Mouse (Mus musculus) neural tube, embryonic 13.5 days (tissue): ENCODE results near the gene Riok1. TPM values are rescaled to one million over a fixed set of nuclear protein-coding genes. Genes with fewer than 3 reads are reported as not detected.

Experiments
- ATAC-seq: fragments of 200-750 bp; cut with Nextera tagmentation; 2 replicates; pipeline ENCODE4 v1.8.0; 2017; ENCODE audit warnings: low read depth, mild to moderate bottlenecking, moderate TSS enrichment, moderate library complexity
- H3K27ac ChIP-seq: fragments of 300-500 bp; sonication (generic); replicated peaks from 2 replicates; pipeline ENCODE4 v1.5.1; 2015; ENCODE audit warnings: moderate library complexity, mild to moderate bottlenecking, inconsistent platforms
- H3K27me3 ChIP-seq: fragments of 300-500 bp; sonication (generic); 2 replicates; pipeline ENCODE4 v1.6.1; 2015; ENCODE audit warnings: mild to moderate bottlenecking, inconsistent platforms
- H3K36me3 ChIP-seq: fragments of 300-500 bp; sonication (generic); 2 replicates; pipeline ENCODE4 v1.6.1; 2015; ENCODE audit warnings: mild to moderate bottlenecking, inconsistent platforms
- H3K4me1 ChIP-seq: fragments of 300-500 bp; sonication (generic); replicated peaks from 2 replicates; pipeline ENCODE4 v1.6.1; 2015; ENCODE audit warnings: inconsistent platforms
- H3K4me2 ChIP-seq: fragments of 300-500 bp; sonication (generic); 2 replicates; pipeline ENCODE4 v1.6.1; 2015; ENCODE audit warnings: inconsistent platforms, mild to moderate bottlenecking, moderate library complexity
- H3K4me3 ChIP-seq: fragments of 300-500 bp; sonication (generic); 2 replicates; pipeline ENCODE4 v1.5.1; 2015; ENCODE audit warnings: mild to moderate bottlenecking, inconsistent platforms
- H3K9ac ChIP-seq: fragments of 300-500 bp; sonication (generic); 2 replicates; pipeline ENCODE4 v1.6.1; 2015; ENCODE audit warnings: moderate library complexity, mild to moderate bottlenecking, inconsistent platforms
- H3K9me3 ChIP-seq: fragments of 300-500 bp; sonication (generic); 2 replicates; pipeline ENCODE4 v1.6.1; 2016; ENCODE audit warnings: inconsistent platforms
- WGBS: fragments of 180-500 bp; shearing (Covaris S2); methylation state at CpG from one replicate; pipeline ENCODE4 v1.1.7; 2015; 5-methylcytosine and 5-hydroxymethylcytosine counted together
- polyA plus RNA-seq: library from polyadenylated mRNA; unstranded; fragments of >200 nt; fragmentation: Nextera tagmentation; extraction: Ambion mirVana; gene quantifications from 2 replicates; pipeline ENCODE4 v1.2.1, GENCODE M21; 2015

The Riok1 gene
- polyA plus RNA-seq, 1 experiment from 2014 or later: 54.0 TPM

DNA sequence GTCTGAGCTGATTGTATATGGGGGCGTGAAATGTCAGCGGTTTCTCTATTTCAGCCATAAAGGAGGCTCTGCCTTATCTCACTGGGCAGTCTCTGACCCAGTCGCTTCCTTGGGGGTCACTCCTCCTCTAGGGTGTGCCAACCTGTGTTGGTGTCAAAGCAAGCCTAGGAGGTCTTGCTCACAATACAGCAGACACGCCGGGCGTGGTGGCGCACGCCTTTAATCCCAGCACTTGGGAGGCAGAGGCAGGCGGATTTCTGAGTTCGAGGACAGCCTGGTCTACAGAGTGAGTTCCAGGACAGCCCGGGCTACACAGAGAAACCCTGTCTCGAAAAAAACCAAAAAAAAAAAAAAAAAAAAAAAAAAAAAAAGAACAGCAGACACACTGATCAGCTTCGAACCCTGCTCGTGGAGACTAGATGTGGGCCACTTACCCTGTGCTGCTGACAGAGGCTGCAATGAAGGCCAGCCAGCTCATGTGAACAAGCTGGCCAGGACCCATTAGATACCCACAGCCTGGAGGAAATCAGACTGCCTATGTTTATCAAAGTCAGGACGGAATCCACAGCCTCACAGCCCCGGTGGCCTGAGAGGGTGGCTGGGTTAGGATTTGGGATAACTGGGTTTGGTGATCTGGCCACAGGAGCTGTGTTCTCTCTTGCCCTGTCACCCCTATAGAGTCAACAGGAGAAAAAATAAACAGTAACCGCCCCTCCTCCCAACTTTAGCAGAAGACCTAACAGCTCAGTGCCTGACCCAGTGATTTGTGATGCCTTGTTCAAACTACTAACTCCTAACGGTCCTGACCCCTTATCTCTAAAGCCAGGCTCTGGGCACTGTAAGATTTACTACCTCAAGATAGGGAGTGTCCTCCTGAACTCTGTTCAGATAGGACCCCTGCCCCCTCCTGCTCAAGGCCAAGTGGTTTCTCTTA lies 36.8 kb downstream of the Riok1 start:
- WGBS: 84% methylated on average over 18 of the region's 18 CpGs
- no peak for ATAC-seq
- no peaks in the 10 kb centered on the region for H3K4me1 ChIP-seq
- no peaks in the 10 kb centered on the region for H3K27me3 ChIP-seq
- H3K4me3 ChIP-seq: no peak overlapping the region
- no peak overlapping the region for H3K4me2 ChIP-seq
- H3K9ac ChIP-seq: no peak overlapping the region
- H3K36me3 ChIP-seq: no peaks in the 10 kb centered on the region
- H3K27ac ChIP-seq: no peak overlapping the region
- H3K9me3 ChIP-seq: no peaks in the 10 kb centered on the region

DNA sequence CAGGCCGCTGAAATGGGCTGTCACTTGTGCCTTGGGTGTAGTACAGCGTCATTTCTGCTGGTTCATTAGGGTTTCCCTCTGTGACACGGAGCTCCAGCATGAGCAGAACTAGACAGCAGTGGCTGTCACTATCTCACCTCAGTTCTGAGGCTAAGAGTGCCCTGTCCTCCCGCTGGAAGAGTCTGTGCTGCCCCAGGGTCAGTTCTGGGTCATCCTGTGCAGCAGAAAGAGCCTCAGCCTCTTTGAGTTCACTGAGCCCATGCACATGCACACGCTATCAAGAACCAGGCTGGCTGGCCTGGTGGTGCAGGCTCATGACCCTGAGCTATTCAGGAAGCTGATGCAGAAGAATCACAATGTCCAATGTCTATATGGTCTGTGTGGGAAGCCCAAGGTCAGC lies 37.6 kb downstream of the Riok1 start:
- no peaks in the 10 kb centered on the region for H3K9me3 ChIP-seq
- no peaks in the 10 kb centered on the region for H3K36me3 ChIP-seq
- H3K9ac ChIP-seq: no peak overlapping the region
- no peaks in the 10 kb centered on the region for H3K27me3 ChIP-seq
- no peak overlapping the region for H3K27ac ChIP-seq
- 71% methylated on average over 5 of the region's 5 CpGs for WGBS
- H3K4me2 ChIP-seq: no peak overlapping the region
- H3K4me1 ChIP-seq: no peaks in the 10 kb centered on the region
- H3K4me3 ChIP-seq: no peak overlapping the region
- ATAC-seq: no peak

DNA sequence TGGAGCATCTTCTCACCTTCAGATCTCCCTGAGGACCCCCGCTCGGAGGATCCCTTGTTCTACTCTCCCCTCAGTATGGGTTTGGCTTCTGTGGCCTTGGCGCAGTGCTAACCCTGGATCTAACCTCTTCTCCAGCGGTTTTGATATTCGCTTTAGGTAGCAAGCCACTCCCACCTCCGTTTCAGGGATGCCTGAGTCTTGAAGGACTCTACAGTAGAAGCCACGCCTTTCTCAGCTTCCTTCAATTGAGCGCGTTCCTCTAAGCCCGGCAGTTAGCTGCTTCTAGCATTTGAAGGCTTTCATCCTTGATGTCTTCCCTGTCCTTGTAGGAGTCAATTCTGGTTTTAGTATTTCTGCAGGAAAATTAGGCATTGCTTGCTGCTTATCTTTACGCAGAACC lies 40.3 kb downstream of the Riok1 start:
- no peaks in the 10 kb centered on the region for H3K27me3 ChIP-seq
- H3K4me2 ChIP-seq: no peak overlapping the region
- ATAC-seq: no peak
- H3K9ac ChIP-seq: no peak overlapping the region
- WGBS: 28% methylated on average over 11 of the region's 11 CpGs
- no peak overlapping the region for H3K27ac ChIP-seq
- H3K4me3 ChIP-seq: no peak overlapping the region
- H3K4me1 ChIP-seq: 0 out of 2 replicates have a peak, but pooled peaks cover 4% of the 10 kb centered on the region
- no peaks in the 10 kb centered on the region for H3K9me3 ChIP-seq
- no peaks in the 10 kb centered on the region for H3K36me3 ChIP-seq

DNA sequence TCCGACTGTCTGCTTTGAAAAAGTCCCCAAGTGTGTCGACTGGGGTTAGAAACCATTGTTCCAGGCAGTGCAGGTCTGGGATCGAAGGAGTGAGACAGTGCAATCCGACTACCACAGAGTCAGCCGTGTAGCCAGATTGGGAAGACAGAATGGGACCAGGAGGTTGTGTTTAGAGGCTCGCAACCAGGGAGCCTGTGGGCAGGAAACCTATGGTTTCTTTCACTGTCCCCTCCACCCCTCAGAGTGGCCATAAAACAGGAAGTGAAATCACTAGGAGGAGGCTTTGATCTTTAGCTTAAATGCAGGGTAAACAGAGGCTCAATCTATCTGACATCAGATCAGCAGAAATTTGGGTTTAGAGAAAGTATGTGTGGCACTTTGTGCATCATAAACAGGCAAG lies 42.0 kb downstream of the Riok1 start:
- Histone ChIP-seq H3K36me3 (no peaks in the 10 kb centered on the region), H3K4me2 (no peak overlapping the region), H3K27ac (no peak overlapping the region), H3K9me3 (no peaks in the 10 kb centered on the region), H3K4me1 (0 out of 2 replicates have a peak, but pooled peaks cover 4% of the 10 kb centered on the region), H3K9ac (no peak overlapping the region), H3K4me3 (no peak overlapping the region), H3K27me3 (no peaks in the 10 kb centered on the region)
- no peak for ATAC-seq
- 49% methylated on average over 6 of the region's 6 CpGs for whole genome bisulfite sequencing

DNA sequence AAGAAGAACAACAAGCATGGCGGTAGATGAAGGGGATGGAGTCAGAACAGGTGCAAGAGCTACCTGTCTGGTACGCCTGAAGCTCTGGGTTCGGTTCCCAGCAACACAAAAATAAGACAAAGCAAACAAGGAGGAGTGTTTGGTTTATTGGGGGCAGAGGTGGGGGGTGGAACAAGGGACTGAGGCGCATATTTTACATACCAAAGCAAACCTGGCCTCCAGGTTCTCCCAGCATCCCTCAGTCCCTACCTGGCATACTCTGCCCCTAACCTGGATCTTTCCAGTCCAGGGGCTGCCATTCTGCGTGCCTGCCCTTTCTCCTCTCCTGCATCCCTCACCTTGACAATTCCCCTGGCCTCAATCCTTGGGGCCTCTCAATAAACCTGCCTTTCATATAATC lies 42.6 kb downstream of the Riok1 start:
- 82% methylated on average over 5 of the region's 5 CpGs for WGBS
- 0 out of 2 replicates have a peak, but pooled peaks cover 4% of the 10 kb centered on the region for H3K4me1 ChIP-seq
- ATAC-seq: no peak
- no peaks in the 10 kb centered on the region for H3K27me3 ChIP-seq
- H3K27ac ChIP-seq: no peak overlapping the region
- H3K9me3 ChIP-seq: no peaks in the 10 kb centered on the region
- no peak overlapping the region for H3K4me3 ChIP-seq
- no peak overlapping the region for H3K4me2 ChIP-seq
- H3K9ac ChIP-seq: no peak overlapping the region
- H3K36me3 ChIP-seq: no peaks in the 10 kb centered on the region

GRCm38 (mm10) chr13:38080014-38080413 lies 43.2 kb downstream of the Riok1 start:
- ATAC-seq: no peak
- no peaks in the 10 kb centered on the region for H3K9me3 ChIP-seq
- no peaks in the 10 kb centered on the region for H3K36me3 ChIP-seq
- no peak overlapping the region for H3K4me2 ChIP-seq
- 46% methylated on average over 9 of the region's 9 CpGs for WGBS
- no peaks in the 10 kb centered on the region for H3K27me3 ChIP-seq
- no peak overlapping the region for H3K27ac ChIP-seq
- H3K9ac ChIP-seq: no peak overlapping the region
- H3K4me1 ChIP-seq: 0 out of 2 replicates have a peak, but pooled peaks cover 4% of the 10 kb centered on the region
- H3K4me3 ChIP-seq: no peak overlapping the region

GRCm38 (mm10) chr13:38080725-38081124 lies 43.9 kb downstream of the Riok1 start:
- 87% methylated on average over 14 of the region's 14 CpGs for WGBS
- ATAC-seq: no peak
- Histone ChIP-seq H3K36me3 (no peaks in the 10 kb centered on the region), H3K4me2 (no peak overlapping the region), H3K9ac (no peak overlapping the region), H3K27me3 (no peaks in the 10 kb centered on the region), H3K4me1 (0 out of 2 replicates have a peak, but pooled peaks cover 4% of the 10 kb centered on the region), H3K27ac (no peak overlapping the region), H3K9me3 (no peaks in the 10 kb centered on the region), H3K4me3 (no peak overlapping the region)

GRCm38 (mm10) chr13:38081161-38081560 lies 44.4 kb downstream of the Riok1 start:
- WGBS: 86% methylated on average over 7 of the region's 7 CpGs

GRCm38 (mm10) chr13:38086711-38087110 lies 49.9 kb downstream of the Riok1 start:
- no peaks in the 10 kb centered on the region for H3K27me3 ChIP-seq
- no peak overlapping the region for H3K4me2 ChIP-seq
- 62% methylated on average over 3 of the region's 3 CpGs for WGBS
- no peak for ATAC-seq
- no peaks in the 10 kb centered on the region for H3K36me3 ChIP-seq
- H3K4me3 ChIP-seq: no peak overlapping the region
- H3K4me1 ChIP-seq: no peaks in the 10 kb centered on the region
- no peak overlapping the region for H3K27ac ChIP-seq
- H3K9ac ChIP-seq: no peak overlapping the region
- no peaks in the 10 kb centered on the region for H3K9me3 ChIP-seq

More at GRCm38 (mm10) chr13:38081161-38081560, 44.4 kb downstream of the Riok1 start:
- ATAC-seq: no peak
- Histone ChIP-seq H3K4me1 (0 out of 2 replicates have a peak, but pooled peaks cover 4% of the 10 kb centered on the region), H3K27me3 (no peaks in the 10 kb centered on the region), H3K4me2 (no peak overlapping the region), H3K9me3 (no peaks in the 10 kb centered on the region), H3K4me3 (no peak overlapping the region), H3K9ac (no peak overlapping the region), H3K27ac (no peak overlapping the region), H3K36me3 (no peaks in the 10 kb centered on the region)

DNA sequence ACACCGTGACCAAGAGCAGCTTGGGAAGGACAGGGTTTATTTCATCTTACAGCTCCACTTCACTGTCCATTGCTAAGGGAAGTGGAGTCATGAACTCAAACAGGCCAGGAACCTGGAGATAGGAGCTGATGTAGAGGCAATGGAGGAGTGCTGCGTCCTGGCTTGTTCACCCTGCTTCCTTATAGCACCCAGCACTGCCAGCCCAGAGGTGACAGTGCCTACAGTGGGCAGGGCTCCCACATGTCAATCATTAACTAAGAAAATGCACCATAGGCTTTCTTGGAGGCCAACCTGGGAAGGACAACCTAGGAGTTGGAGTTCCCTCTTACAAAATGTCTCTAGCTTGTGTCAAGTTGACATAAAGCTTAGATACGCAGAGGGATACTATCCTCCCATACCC lies 51.2 kb downstream of the Riok1 start:
- Histone ChIP-seq H3K27ac (no peak overlapping the region), H3K4me2 (no peak overlapping the region), H3K36me3 (no peaks in the 10 kb centered on the region), H3K4me1 (no peaks in the 10 kb centered on the region), H3K9ac (no peak overlapping the region), H3K4me3 (no peak overlapping the region), H3K27me3 (no peaks in the 10 kb centered on the region), H3K9me3 (no peaks in the 10 kb centered on the region)
- WGBS: 80% methylated on average over 3 of the region's 3 CpGs
- no peak for ATAC-seq

DNA sequence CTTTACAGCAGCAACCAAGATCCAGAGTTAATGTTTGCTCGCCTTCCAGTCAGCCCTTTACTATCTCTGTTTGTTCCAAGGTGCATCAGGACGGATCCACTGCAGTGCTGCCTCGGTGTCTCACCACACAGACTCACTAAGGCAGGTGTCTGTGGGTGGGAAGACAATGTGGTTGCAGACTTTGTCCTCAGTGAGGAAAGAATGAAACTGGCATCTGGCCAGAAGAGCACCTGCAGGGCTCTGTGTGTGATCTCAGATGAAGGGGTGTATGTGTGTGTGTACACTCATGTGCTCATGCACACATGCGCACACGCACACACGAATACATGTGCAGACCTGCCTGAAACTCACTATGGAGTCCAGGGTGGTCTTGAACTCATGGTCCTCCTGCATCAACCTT lies 52.7 kb downstream of the Riok1 start:
- H3K27me3 ChIP-seq: no peaks in the 10 kb centered on the region
- no peak for ATAC-seq
- H3K4me3 ChIP-seq: no peak overlapping the region
- H3K9ac ChIP-seq: no peak overlapping the region
- H3K36me3 ChIP-seq: no peaks in the 10 kb centered on the region
- no peaks in the 10 kb centered on the region for H3K4me1 ChIP-seq
- 94% methylated on average over 6 of the region's 6 CpGs for WGBS
- H3K9me3 ChIP-seq: no peaks in the 10 kb centered on the region
- H3K4me2 ChIP-seq: no peak overlapping the region
- H3K27ac ChIP-seq: no peak overlapping the region

- Histone ChIP-seq H3K27me3 (no peaks in the 10 kb centered on the region), H3K36me3 (no peaks in the 10 kb centered on the region), H3K4me2 (no peak overlapping the region), H3K4me3 (no peak overlapping the region), H3K9me3 (no peaks in the 10 kb centered on the region), H3K4me1 (no peaks in the 10 kb centered on the region), H3K9ac (no peak overlapping the region), H3K27ac (no peak overlapping the region)
- 66% methylated on average over 4 of the region's 4 CpGs for WGBS
- ATAC-seq: no peak
Measured at GRCm38 (mm10) chr13:38089871-38090270, 53.1 kb downstream of the Riok1 start.

DNA sequence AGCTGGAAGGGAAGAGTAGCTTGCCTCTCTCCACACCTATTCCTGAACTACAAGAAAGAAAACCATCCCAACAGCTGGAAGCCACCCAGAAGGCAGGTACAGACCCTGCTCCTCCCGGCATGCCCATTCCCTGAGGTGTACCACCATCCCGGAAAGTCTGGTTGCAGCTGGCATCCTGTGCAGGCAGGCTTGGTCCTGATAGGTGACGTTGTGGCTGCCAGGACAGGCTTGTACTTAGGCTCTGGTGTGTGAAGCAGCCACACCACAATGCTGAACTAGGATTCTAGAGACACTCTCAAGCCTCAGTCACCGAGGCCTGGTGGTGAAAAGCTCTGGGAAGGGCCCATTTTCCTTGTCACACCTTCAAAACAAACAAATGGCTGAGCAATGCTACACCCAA lies 59.4 kb downstream of the Riok1 start:
- Histone ChIP-seq H3K9ac (no peak overlapping the region), H3K4me3 (no peak overlapping the region), H3K27me3 (no peaks in the 10 kb centered on the region), H3K36me3 (no peaks in the 10 kb centered on the region), H3K4me2 (no peak overlapping the region), H3K27ac (no peak overlapping the region), H3K9me3 (no peaks in the 10 kb centered on the region), H3K4me1 (no peaks in the 10 kb centered on the region)
- 74% methylated on average over 4 of the region's 4 CpGs for WGBS
- no peak for ATAC-seq
